Mouse (Mus musculus): ENCODE data around the gene Trim8.

Trim8 gene

GRCm38 (mm10) chr19:46479306-46480075 is 22.0 kb upstream of the Trim8 start:
- DNase-seq (ENCODE audit: low spot score in 2 of 2), result no peak

- DNase-seq (ENCODE audit: low spot score in 2 of 2), result no peak
Measured at GRCm38 (mm10) chr19:46480624-46481345, 20.7 kb upstream of the Trim8 start.

- no peak for DNase-seq (ENCODE audit: low spot score in 2 of 2)
Measured at GRCm38 (mm10) chr19:46481352-46481751, 20.1 kb upstream of the Trim8 start.

DNA sequence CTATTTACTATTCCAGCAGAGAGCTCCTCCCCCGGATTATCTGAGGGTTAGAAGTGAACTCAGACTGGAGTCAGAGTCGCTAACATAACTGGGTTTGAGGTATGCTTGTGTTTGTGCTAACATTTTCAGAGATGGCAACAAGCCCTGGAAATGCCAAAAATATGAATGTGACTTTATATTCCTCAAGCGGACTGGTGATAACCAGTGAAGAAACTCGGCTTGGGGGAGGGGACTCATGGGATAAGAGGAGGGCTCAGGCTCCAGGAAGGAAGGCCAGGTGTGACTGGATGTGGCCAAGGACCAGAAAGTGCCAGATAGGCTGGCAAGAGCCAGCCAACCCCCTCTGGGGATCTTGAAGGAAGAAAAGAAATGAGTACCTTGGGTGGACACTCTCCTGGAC is 19.7 kb upstream of the Trim8 start:
- DNase-seq (ENCODE audit: low spot score in 2 of 2), result no peak

DNA sequence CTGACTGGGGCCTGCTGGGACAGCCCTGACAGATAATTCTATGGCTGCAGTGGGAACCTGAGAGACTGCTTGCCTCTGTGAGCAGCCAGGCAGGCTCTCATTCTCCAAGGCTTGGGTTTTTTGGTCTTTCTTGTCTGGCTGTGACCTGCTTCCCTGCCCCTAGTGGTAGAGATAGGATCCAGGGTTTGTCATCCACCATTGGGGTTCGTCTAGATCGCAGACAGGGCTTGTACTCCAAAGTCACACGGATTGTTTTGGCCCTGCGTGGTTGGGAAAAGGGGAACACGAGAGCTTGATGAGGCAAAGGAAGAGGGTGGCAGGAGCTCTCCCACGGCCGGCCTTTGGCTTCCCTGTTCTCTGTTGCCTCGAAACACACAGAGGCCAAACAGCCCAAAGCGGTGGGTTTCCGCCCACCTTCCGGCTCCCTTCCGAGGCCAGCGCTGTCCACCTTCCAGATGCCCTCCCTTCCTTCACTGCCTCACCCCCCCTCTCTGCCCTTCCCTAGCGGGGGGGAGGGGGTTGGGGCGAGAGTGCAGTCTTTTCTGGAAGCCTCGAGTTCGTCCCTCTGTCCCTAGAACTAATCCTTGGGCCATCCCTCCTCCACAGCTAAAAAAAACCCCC is 18.5 kb upstream of the Trim8 start:
- DNase-seq (ENCODE audit: low spot score in 2 of 2), result no peak

DNA sequence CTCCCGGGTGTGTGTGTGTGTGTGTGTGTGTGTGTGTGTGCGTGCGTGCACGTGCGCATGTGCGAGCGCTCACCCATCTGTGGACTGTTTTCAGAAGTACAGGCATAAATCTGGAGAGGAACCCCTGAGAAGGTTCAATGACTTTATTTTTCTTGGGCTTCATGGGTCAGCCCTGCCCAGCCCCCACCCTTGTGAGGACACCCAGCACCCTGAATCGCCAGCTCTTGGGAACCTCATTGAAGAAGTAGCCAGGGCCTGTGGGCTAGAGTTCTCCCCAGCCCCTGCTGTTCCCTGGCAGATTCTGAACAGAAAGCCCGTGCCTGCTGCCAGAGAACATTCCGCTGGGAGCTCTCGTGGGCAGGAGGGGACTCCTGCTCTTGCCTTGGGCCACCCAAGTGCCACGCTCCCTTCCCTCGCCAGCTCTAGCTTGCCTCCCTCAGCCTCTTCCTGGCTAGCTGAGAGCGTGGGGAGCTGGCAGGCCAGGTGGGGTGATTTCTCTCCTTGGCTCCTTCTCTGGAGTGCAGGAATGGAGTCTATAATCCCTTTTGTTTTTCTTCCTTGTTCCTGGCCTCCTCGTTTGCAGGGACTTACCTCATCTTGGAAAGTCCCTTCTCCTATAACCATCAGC is 17.7 kb upstream of the Trim8 start:
- DNase-seq (ENCODE audit: low spot score in 2 of 2), result no peak

DNA sequence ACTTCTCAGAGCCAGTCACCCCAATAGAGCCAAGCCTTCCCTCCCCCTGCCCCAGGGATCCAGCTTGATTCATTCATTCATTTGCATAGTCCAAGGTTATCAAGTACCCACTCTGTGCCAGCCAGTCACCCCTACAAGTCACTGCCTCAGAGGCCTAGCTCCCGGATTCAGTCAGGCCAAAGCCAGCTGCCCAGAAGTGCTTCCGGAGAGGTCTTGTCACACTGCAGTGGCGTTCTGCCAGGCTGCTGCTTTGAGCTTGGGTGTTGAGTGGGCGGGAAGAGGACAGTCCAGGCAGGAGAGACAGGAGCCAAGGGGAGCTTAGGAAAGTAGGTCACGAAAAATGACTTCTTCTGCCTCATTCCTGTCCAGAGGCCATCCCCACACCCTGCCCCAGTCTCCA is 17.0 kb upstream of the Trim8 start:
- DNase-seq (ENCODE audit: low spot score in 2 of 2), result no peak

DNA sequence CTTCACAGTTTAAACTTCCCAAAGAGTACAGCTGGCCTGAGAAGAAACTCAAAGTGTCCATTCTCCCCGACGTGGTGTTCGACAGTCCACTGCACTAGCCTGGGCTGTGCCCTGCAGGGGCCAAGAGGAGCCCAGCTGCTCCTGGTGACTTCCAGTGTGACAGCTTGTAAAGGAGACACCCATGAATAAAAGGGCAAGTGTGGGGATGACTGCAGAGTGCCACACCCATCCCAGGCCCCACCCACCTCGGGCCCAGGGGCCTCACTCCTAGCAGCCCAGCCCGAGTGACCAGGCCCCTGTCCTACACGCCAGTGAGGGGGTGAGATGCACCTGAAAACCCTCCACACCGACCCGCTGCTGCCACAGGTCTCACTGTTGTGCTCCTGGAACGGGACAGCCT is 15.7 kb upstream of the Trim8 start:
- no peak for DNase-seq (ENCODE audit: low spot score in 2 of 2)

DNA sequence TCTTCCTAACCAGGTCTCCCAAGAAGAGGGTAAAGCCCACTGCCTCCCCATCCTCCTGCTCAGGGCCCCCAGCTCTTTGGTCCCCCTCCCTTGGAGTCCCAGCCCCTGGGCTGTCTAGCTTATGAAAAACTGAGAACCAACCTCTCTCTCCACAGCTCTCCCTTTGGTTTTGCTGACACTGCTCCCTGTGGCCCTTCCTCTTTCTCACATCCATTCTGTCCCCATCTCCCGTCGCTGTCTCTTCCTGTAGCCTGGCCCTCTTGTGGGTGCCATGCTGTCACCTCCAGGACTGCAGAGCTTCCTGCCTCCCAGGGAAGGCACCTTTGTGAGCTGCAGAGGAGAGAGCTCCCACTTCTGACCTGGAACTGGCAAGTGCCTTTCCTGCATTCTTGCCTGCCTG is 14.8 kb upstream of the Trim8 start:
- DNase-seq (ENCODE audit: low spot score in 2 of 2), result no peak

- no peak for DNase-seq (ENCODE audit: low spot score in 2 of 2)
Measured at GRCm38 (mm10) chr19:46489448-46489847, 12.1 kb upstream of the Trim8 start.

- no peak for DNase-seq (ENCODE audit: low spot score in 2 of 2)
Measured at GRCm38 (mm10) chr19:46490634-46491033, 10.9 kb upstream of the Trim8 start.

DNA sequence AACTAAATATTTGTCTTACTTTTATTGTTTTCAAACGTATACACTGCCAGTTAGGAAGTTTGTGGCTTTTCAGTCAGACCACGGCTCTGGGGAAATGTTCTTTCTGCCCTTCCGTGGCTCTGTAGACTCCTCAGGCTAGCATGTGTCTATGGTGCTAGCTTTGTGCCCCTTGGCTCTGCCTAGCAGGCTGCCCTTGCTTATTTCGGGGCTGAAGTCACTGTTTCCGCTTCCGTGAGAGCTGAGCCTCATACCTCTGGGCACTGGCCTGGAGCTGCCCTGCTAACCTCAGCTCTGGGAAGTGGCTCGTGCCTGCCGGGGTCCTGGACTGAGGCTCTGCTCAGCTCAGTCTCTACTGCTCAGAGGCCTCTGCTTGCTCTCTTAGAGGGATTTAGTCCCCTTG is 6.4 kb upstream of the Trim8 start:
- no peak for DNase-seq (ENCODE audit: low spot score in 2 of 2)

GRCm38 (mm10) chr19:46497230-46497629 is 4.3 kb upstream of the Trim8 start:
- no peak for DNase-seq (ENCODE audit: low spot score in 2 of 2)

- no peak for DNase-seq (ENCODE audit: low spot score in 2 of 2)
Measured at GRCm38 (mm10) chr19:46499539-46499835, 2.0 kb upstream of the Trim8 start.

DNA sequence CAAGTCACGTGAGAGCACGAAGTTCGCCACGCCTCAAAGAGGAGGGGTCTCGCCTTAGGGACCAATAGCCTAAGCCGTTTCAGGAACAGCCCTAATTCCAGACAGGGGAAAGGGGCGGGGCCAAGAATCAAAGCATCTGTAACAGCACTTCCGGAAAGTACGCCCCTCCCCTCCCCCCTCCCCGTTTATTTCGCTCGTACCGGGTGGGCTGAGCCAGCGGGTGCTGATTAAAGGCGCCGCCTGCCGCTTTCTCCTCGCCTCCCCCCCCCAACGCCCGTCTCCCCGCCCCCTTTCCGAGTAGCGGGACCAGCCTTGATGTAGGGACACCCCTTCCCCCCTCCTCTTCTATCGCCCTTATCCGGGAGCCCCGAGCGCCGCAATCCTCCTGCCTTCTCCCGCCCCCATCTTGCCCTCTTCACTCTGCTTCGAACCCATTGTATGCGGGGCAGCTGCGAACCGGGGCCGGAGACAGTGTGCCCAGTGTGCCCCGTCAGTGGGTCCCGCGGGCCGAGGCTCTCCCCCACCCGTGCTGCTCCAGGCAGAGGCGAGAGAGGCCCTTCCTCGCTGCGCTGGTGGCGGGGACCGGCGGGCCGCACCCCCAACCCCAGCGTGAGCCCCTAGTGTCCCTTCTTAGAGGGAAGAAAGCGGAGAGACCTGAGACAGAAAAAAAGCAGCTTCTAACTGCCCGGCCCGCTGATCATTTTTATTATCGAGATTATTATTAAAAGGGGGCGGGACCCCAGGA is 1.5 kb upstream of the Trim8 start:
- DNase-seq (ENCODE audit: low spot score in 2 of 2), result peak; percentile 95 to 97

DNA sequence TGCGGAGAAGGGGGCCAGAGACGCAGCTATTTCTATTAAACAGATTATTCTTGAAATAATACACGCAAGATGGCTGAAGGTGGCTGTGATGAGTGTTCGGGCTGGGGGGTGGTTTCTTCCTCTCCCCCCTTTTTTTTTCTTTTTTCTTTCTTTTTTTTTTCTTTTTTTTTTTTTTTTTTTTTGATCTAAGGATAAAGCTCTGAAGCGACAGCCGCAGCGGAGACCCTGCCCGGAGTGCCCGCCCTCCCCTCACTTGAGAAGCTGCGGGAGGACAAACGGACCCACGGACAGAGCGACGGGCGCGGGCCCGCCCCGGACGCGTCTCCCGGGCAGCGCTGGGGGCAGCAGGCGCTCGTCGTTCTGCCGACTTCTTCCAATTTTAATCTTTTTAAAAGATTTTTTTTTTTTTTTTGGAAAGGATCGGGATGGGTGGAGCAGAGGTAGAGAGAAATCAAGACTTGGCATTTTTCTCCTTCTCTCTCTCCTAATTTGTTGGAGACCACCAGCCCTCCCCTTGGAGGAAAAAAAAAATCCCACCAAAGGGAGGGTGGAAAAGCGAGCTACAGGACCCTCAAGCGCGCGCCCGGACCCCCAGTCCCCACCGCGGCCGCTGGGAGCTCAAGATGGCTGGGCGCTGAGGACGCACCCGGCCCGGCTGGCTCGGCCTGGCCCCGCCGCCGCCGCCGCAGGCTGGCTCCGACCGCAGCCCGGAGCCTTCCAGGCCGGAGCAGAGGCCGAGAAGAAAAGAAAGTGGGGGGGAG is 741 bp upstream of the Trim8 start:
- peak in 1 of 2 experiments; percentile 38 for DNase-seq (ENCODE audit: low spot score in 2 of 2)

DNA sequence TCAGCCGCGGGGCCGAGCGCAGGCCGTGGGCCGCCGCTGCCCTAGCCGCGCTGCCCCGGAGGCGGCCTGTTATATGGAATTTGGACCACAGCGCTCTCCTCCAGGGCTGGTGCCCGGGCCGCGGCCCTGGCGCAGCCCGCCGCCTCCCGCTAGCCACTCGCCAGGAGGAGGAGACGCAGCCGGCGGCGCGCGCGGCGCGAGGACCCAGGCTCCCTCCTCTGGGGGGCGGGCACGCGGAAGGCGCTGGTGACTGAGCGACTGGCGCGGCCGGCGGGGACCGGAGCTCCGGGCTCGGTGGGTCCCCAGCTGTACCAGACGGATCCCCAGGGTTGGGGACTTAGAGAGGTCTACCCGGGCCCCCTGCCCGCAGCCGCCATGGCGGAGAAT is 560 bp downstream of the Trim8 start:
- peak; percentile 65 to 73 for DNase-seq (ENCODE audit: low spot score in 2 of 2)

DNA sequence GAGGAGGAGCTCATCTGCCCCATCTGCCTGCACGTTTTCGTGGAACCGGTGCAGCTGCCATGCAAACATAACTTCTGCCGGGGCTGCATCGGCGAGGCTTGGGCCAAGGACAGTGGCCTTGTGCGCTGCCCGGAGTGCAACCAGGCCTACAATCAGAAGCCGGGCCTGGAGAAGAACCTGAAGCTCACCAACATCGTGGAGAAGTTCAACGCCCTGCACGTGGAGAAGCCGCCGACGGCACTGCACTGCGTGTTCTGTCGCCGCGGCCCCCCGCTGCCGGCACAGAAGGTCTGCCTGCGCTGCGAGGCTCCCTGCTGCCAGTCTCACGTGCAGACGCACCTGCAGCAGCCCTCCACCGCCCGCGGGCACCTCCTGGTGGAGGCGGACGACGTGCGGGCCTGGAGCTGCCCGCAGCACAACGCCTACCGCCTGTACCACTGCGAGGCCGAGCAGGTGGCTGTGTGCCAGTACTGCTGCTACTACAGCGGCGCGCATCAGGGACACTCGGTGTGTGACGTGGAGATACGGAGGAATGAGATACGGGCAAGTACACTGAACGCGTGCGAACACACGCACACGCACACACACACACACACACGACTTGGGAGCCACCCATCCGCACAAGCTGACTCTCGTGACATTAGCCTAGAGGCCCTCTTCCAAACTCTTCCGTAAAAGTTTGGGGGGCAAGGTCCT is 1.1 kb downstream of the Trim8 start:
- peak; percentile 67 to 84 for DNase-seq (ENCODE audit: low spot score in 2 of 2)

GRCm38 (mm10) chr19:46503351-46504084 is 2.0 kb downstream of the Trim8 start:
- peak; percentile 65 to 67 for DNase-seq (ENCODE audit: low spot score in 2 of 2)

GRCm38 (mm10) chr19:46504085-46504552 is 2.6 kb downstream of the Trim8 start:
- DNase-seq (ENCODE audit: low spot score in 2 of 2), result peak; percentile 69 to 76

Measured in natural killer cell, adult 2 months (primary cell).